ENCODE assay signal across 25 mouse cellular contexts in the genomic region with DNA sequence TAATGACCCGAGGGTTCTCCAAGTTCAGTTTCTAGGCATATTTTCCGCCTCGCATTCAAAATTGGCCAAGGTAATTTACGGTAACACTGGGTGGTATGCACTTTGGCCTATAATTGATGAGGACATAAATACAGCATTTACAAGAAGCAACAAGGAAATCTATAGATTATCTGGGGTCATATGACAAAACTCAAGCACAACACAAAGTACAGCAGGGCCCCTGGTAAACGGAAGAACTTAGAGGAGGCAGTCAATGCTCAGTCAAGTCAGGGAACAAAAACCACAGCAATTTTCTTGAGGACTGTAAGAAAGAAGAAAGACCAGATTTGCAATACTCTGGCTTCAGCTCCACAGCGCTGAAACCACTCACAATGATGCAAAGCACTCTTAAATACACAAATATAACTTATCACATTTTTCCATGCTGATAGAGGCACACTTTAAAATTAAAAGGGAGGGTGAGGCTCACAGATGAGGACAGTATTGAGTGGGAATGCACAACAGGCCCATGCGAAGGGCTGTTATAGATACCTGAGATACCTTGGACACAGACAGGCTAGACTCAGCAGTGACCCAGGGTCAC. TPM values are rescaled to one million over a fixed set of nuclear protein-coding genes. Genes with fewer than 3 reads are reported as not detected.
A peak's percentile ranks its signal among the peaks of the same experiment; 100 is the strongest.
DNase-seq lines count a peak whose midpoint lies in the region; ATAC-seq and TF ChIP-seq lines count a peak whose summit lies in the region.
"Had no signal": no experiment of that assay in that cellular context is flagged by ENCODE, and none has a peak within 500 bp of the region (broad histone marks: within the 10 kb centered on the region; RNA-seq: fewer than 3 reads in every experiment).

No protein-coding gene starts in this region.

- no peak overlapping the region for H3K9ac ChIP-seq in embryonic facial prominence, embryonic 15.5 days
- no peak overlapping the region for H3K9ac ChIP-seq in lung, embryonic 15.5 days
- no peak overlapping the region for H3K9ac ChIP-seq in stomach, embryonic 16.5 days (ENCODE audit: low read length)
- no peak overlapping the region for H3K9ac ChIP-seq in stomach, postnatal 0 days (ENCODE audit: low read length)
- H3K9ac ChIP-seq: forebrain, embryonic 12.5 days; heart, embryonic 13.5 days; hindbrain, embryonic 14.5 days had no signal

- H3K27ac ChIP-seq in embryonic facial prominence, embryonic 15.5 days (replicated peaks): 0 out of 2 replicates have a peak overlapping the region, but pooled peaks have one; percentile 17
- H3K27ac ChIP-seq in embryonic facial prominence, embryonic 10.5 days (replicated peaks): no peak overlapping the region
- peak overlapping the region; percentile 21; the same call in 1 of the 2 replicates for H3K27ac ChIP-seq in lung, embryonic 15.5 days
- peak overlapping the region; percentile 44 for H3K27ac ChIP-seq in stomach, embryonic 16.5 days (ENCODE audit: low read length)
- no peak overlapping the region for H3K27ac ChIP-seq in stomach, postnatal 0 days (replicated peaks)
- H3K27ac ChIP-seq: forebrain, embryonic 12.5 days; heart, embryonic 13.5 days; hindbrain, embryonic 14.5 days; hindbrain, postnatal 0 days had no signal

- H3K4me1 ChIP-seq in embryonic facial prominence, embryonic 15.5 days: peaks cover 7% of the 10 kb centered on the region
- H3K4me1 ChIP-seq in embryonic facial prominence, embryonic 10.5 days: peaks cover 37% of the 10 kb centered on the region
- H3K4me1 ChIP-seq in lung, embryonic 15.5 days: peaks cover 31% of the 10 kb centered on the region
- H3K4me1 ChIP-seq in stomach, embryonic 16.5 days (ENCODE audit: control insufficient read depth, insufficient read depth, low read length): peaks cover 11% of the 10 kb centered on the region; the same call in 1 of the 2 replicates
- H3K4me1 ChIP-seq in stomach, postnatal 0 days (replicated peaks; ENCODE audit: control insufficient read depth, insufficient read depth): no peaks in the 10 kb centered on the region; the same call in 1 of the 2 replicates

- H3K4me2 ChIP-seq in embryonic facial prominence, embryonic 15.5 days (replicated peaks): no peak overlapping the region
- no peak overlapping the region for H3K4me2 ChIP-seq in lung, embryonic 15.5 days
- no peak overlapping the region for H3K4me2 ChIP-seq in stomach, embryonic 16.5 days (ENCODE audit: low read depth, low read length)
- no peak overlapping the region for H3K4me2 ChIP-seq in stomach, postnatal 0 days (replicated peaks; ENCODE audit: low read depth)
- H3K4me2 ChIP-seq: forebrain, embryonic 12.5 days; heart, embryonic 13.5 days; hindbrain, embryonic 14.5 days had no signal

- H3K9me3 ChIP-seq in embryonic facial prominence, embryonic 15.5 days (replicated peaks): no peaks in the 10 kb centered on the region
- no peaks in the 10 kb centered on the region for H3K9me3 ChIP-seq in embryonic facial prominence, embryonic 10.5 days
- H3K9me3 ChIP-seq in lung, embryonic 15.5 days: no peaks in the 10 kb centered on the region
- no peaks in the 10 kb centered on the region for H3K9me3 ChIP-seq in stomach, embryonic 16.5 days (replicated peaks; ENCODE audit: control insufficient read depth, low read length)
- H3K9me3 ChIP-seq in stomach, postnatal 0 days (ENCODE audit: control insufficient read depth, low read length): no peaks in the 10 kb centered on the region
- H3K9me3 ChIP-seq: forebrain, embryonic 12.5 days; heart, embryonic 13.5 days had no signal

- 68% methylated on average over 7 of the region's 7 CpGs for WGBS in embryonic facial prominence, embryonic 15.5 days
- WGBS in embryonic facial prominence, embryonic 10.5 days: 87% methylated on average over 7 of the region's 7 CpGs
- 72% methylated on average over 7 of the region's 7 CpGs for WGBS in lung, embryonic 15.5 days
- WGBS in stomach, embryonic 16.5 days: 73% methylated on average over 7 of the region's 7 CpGs
- 67% methylated on average over 7 of the region's 7 CpGs for WGBS in stomach, postnatal 0 days

- no peak overlapping the region for H3K4me3 ChIP-seq in embryonic facial prominence, embryonic 15.5 days (replicated peaks)
- H3K4me3 ChIP-seq in embryonic facial prominence, embryonic 10.5 days: no peak overlapping the region
- H3K4me3 ChIP-seq in lung, embryonic 15.5 days: no peak overlapping the region
- no peak overlapping the region for H3K4me3 ChIP-seq in stomach, embryonic 16.5 days (replicated peaks; ENCODE audit: low read length)
- H3K4me3 ChIP-seq in stomach, postnatal 0 days (ENCODE audit: low read depth, low read length): no peak overlapping the region
- H3K4me3 ChIP-seq: forebrain, embryonic 12.5 days; heart, embryonic 13.5 days had no signal

- TF ChIP-seq CTCF in stomach, postnatal 0 days (IDR thresholded peaks at IDR 0.05; ENCODE audit: low read depth): no peak

- ATAC-seq in embryonic facial prominence, embryonic 15.5 days (ENCODE audit: insufficient number of reproducible peaks, low FRiP score, low TSS enrichment, low read depth): no peak
- no peak for ATAC-seq in lung, embryonic 15.5 days (ENCODE audit: borderline replicate concordance, extremely low read depth, low FRiP score, low TSS enrichment)
- peak; percentile 16; the same call in 1 of the 2 replicates for ATAC-seq in stomach, embryonic 16.5 days (ENCODE audit: insufficient read depth, low FRiP score)
- ATAC-seq in stomach, postnatal 0 days (ENCODE audit: low FRiP score, low TSS enrichment): no peak
- ATAC-seq: activated CD4-positive, CD25-positive, alpha-beta regulatory T cell, adult 4 months; forebrain, embryonic 16.5 days; hindbrain, postnatal 0 days had no signal

- H3K27me3 ChIP-seq in embryonic facial prominence, embryonic 15.5 days: no peaks in the 10 kb centered on the region
- H3K27me3 ChIP-seq in embryonic facial prominence, embryonic 10.5 days (replicated peaks; ENCODE audit: low read depth, poor library complexity, severe bottlenecking): no peaks in the 10 kb centered on the region
- no peaks in the 10 kb centered on the region; the same call in 1 of the 2 replicates for H3K27me3 ChIP-seq in lung, embryonic 15.5 days
- no peaks in the 10 kb centered on the region for H3K27me3 ChIP-seq in stomach, embryonic 16.5 days (ENCODE audit: control insufficient read depth, insufficient read depth, low read length)
- H3K27me3 ChIP-seq in stomach, postnatal 0 days (ENCODE audit: control insufficient read depth, insufficient read depth, low read length): no peaks in the 10 kb centered on the region
- H3K27me3 ChIP-seq: forebrain, embryonic 12.5 days; heart, embryonic 13.5 days had no signal

- H3K36me3 ChIP-seq in embryonic facial prominence, embryonic 15.5 days: no peaks in the 10 kb centered on the region
- H3K36me3 ChIP-seq in embryonic facial prominence, embryonic 10.5 days (replicated peaks): no peaks in the 10 kb centered on the region
- H3K36me3 ChIP-seq in lung, embryonic 15.5 days: no peaks in the 10 kb centered on the region
- H3K36me3 ChIP-seq in stomach, embryonic 16.5 days (ENCODE audit: control insufficient read depth, insufficient read depth, low read length): no peaks in the 10 kb centered on the region
- H3K36me3 ChIP-seq in stomach, postnatal 0 days (ENCODE audit: control insufficient read depth, insufficient read depth, low read length): no peaks in the 10 kb centered on the region
- H3K36me3 ChIP-seq: forebrain, embryonic 12.5 days; heart, embryonic 13.5 days had no signal

- no peak for DNase-seq in embryonic facial prominence, embryonic 10.5 days (ENCODE audit: low spot score)
- DNase-seq in lung, postnatal 10 days: no peak
- no peak for DNase-seq in stomach, postnatal 0 days (ENCODE audit: low spot score)
- DNase-seq in kidney, adult 9 months: no peak
- no peak for DNase-seq in gastrocnemius, postnatal 4 days (ENCODE audit: low spot score in 2 of 2)
- DNase-seq: adrenal gland, adult 8-10 months; adrenal gland, postnatal 25 days; cerebellum, adult 11-12 months; cerebellum, adult 8-10 months; cerebellum, postnatal 36 days; embryo, embryonic 11 days; gastrocnemius, postnatal 10 days; gastrocnemius, postnatal 36 days; heart, adult 11 months; heart, postnatal 14 days; heart, postnatal 4 days had no signal

- TF ChIP-seq EP300 in stomach, postnatal 0 days (optimal IDR thresholded peaks at IDR 0.05): no peak

RNA-seq across cellular contexts. Expression of a gene that starts 27.8 kb away (rescaled TPM):
- 17.5 and 19.5 TPM in 2 replicates for polyA plus RNA-seq in embryonic facial prominence, embryonic 15.5 days (2015; fragmentation: Nextera tagmentation; extraction: Ambion mirVana)
- polyA plus RNA-seq in embryonic facial prominence, embryonic 10.5 days (2016; fragmentation: Nextera tagmentation; extraction: Ambion mirVana): 8.4 and 8.7 TPM in 2 replicates
- polyA plus RNA-seq in lung, embryonic 15.5 days (2015; fragmentation: Nextera tagmentation; extraction: Ambion mirVana): 9.3 and 11.4 TPM in 2 replicates
- 17.7 and 19.2 TPM in 2 replicates for polyA plus RNA-seq in stomach, embryonic 16.5 days (2015; fragmentation: Nextera tagmentation; extraction: Ambion mirVana)
- polyA plus RNA-seq in stomach, postnatal 0 days (2015; fragmentation: Nextera tagmentation; extraction: Ambion mirVana): 14.9 and 16.2 TPM in 2 replicates
- 1 to 10 TPM; 4.5 to 5.9 TPM for total RNA-seq in gastrocnemius, postnatal 4 days (2021)

Comparison
In these comparisons a context has a peak if more than half of its experiments do, and no peak if none do; other contexts are left out.
1. H3K27ac ChIP-seq: peak in embryonic facial prominence, embryonic 15.5 days (single experiment), lung, embryonic 15.5 days (single experiment) and stomach, embryonic 16.5 days (single experiment); none in embryonic facial prominence, embryonic 10.5 days (single experiment) and stomach, postnatal 0 days (single experiment).